Mouse (Mus musculus) gastrocnemius, postnatal 10 days (tissue): ENCODE measurements around the gene Cryaa. TPM values are rescaled to one million over a fixed set of nuclear protein-coding genes. Genes with fewer than 3 reads are reported as not detected.

ENCODE experiments used
- DNase-seq: peaks from one replicate; pipeline ENCODE4 v3.0.0; 2021; ENCODE audit warnings: mixed read lengths
- long read RNA-seq, 2 experiments: library from polyadenylated mRNA; stranded (forward); transcript quantifications; one replicate each; pipeline ENCODE4 v2.0.0; 2021
- total RNA-seq, 2 experiments: library from RNA; stranded (reverse); gene quantifications; 2 replicates each; pipeline ENCODE4 v1.2.3; 2021

The Cryaa gene
- total RNA-seq, result not detected
- long read RNA-seq, experiment 1, result 0 reads
- long read RNA-seq, experiment 2, result 0 reads

DNA sequence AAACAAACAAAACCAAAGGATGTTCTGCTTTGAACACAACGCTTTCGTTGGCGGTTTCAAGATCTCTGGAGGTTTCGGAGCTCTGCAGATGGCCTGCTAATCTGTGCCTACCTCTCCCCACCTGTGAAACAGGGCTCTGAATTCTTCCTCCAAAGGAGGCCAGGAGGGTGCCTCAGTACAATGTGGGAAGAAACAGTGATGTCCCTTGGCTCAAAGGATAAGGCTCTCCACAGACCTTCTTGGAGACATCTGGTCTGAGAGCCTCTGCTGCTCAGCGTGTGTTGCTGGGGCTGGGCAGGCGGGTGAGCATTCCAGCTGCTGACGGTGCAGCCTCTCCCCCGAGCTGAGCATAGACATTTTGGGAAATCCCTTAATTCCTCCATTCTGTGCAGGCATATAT lies at the start of gene Cryaa:
Cryaa (plus strand) TSS at position 301 of the 400 bp plus-strand sequence.
- no peak for DNase-seq

DNA sequence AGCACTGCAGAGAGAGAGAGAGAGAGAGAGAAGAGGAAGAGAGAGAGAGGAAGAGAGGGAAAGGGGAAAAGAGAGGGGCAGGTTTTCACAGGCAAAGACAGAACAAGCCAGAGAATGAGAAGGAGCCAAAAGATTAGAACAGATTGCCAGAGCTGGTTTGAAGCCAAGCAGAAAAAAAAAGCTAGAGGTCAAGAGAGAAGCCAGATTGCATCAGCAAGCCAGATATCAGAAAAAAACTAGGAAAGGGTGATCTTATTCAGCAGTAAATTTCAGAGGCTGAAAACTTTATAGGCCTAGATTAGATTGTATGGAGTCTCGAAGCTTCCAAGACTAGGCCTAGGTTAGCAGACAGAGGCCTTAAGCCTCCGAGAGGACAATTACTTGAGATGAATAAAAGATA lies 49.6 kb upstream of the Cryaa start:
- DNase-seq, result no peak

DNA sequence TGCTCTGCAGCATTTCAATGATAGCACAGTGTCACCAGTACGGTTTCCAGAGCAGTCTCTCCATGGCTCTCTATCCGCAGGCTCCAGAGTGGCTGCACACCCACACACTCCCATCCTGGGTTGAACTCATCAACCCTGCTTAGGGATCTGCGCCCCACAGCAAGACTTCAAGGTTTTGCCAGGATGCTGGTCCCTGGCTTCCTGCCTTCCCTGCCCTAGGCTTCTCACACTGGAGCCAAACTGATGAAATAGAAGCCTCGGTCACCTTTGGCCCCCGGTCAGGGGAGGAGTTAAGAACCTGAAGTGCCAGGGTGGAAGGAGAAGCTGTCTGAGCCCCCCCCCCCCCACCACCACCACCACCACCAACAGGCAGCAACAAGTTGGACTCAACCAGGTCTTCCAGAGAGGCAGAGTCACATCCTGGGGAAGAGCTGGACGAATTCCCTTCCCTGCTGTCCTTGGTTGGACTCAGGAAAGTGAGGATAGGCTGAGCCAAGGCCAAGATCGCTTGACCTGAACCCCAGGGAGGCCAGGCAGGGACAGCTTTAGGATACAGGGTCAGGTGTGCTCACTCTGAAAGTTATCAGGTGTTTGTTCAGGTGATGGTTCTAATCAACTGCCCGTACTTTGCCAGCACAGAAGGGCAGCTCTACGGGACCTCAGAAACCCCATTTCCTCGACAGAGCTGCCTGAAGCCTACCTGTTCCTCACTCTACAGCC lies 46.4 kb upstream of the Cryaa start:
- no peak for DNase-seq

DNA sequence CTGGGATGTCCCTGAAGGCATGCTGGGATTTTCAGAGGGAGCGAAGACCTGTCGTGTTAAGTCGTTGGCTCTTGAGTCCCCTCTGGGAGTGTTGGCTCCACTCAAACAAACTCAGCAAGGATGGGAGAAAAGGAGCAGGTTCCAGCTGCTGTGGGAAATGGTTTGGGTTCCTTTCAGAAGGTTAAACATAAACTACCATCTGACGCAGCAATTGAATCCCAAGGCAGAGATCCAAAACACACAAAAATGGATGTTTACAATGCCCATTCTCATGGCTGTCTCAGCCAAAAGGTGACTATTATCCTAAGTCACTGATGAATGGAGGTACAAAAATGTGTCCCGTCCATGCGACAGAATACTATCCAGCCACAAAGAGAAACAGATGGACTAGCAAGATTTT lies 44.6 kb upstream of the Cryaa start:
- DNase-seq, result no peak

DNA sequence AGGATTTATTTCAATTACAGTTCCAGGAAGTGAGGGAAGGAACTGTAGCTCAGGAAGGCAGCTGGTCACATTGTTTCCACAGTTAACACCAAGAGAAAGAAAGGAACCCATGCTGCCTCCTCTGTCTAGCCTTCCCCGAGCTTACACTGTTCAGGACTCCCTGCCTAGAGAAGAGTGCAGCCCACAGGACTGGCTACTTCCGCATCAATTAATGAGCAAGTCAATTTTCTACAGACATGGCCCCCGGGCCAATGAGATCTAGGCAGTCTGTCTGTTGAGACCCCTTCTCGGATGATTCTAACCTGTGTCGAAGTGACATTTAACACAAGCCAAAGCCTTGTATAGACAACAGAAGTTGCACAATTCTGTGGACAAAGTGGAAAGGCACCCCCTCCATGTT lies 42.7 kb upstream of the Cryaa start:
- no peak for DNase-seq

DNA sequence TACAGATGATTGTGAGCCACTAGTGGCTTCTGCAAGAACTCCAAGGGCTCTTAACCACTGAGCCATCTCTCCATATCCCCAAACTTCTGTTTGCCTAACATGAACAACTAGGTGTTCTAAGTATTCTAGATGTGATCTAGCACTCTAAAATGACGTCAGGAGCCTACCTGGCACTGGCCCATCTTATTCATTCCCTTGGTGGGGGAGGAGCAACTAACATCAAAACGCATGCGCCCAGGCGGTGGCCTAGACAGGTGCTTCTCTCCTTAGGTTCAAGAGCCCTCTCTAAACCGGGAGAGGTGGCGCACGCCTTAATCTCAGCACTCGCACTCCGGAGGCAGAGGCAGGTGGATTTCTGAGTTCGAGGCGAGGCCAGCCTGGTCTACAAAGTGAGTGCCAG lies 41.8 kb upstream of the Cryaa start:
- DNase-seq, result no peak

DNA sequence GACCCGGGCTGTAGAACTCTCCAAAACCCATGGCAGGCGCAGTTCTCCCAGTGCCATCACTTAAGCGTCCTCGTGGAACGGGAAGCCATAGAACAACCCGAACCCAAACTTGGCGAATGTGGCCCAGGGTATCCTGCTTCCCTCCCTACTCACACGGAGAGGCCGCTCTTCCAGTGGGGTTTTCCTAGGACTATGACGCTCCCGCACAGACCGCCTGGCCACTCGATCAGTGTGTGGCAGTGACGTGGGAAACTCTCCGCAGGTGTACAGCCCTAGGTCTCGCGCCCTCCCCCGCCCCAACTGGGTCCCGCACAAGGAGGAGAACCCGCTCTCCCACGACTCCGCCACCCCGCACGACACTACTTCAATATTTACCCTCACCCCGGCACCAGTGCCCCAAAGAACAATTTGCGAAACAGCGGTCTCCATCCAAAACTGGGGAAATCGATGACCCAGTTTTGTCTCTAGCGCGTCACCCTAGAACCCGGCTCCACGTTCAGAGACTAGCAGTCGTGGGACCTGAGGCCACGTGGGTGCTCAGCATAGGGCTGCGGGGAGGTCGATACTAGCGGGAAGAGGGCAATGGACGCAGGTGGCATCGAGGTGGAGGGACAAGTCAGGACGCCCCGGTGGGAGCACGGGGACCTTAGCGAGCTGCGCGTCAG lies 41.2 kb upstream of the Cryaa start:
- DNase-seq, result no peak

DNA sequence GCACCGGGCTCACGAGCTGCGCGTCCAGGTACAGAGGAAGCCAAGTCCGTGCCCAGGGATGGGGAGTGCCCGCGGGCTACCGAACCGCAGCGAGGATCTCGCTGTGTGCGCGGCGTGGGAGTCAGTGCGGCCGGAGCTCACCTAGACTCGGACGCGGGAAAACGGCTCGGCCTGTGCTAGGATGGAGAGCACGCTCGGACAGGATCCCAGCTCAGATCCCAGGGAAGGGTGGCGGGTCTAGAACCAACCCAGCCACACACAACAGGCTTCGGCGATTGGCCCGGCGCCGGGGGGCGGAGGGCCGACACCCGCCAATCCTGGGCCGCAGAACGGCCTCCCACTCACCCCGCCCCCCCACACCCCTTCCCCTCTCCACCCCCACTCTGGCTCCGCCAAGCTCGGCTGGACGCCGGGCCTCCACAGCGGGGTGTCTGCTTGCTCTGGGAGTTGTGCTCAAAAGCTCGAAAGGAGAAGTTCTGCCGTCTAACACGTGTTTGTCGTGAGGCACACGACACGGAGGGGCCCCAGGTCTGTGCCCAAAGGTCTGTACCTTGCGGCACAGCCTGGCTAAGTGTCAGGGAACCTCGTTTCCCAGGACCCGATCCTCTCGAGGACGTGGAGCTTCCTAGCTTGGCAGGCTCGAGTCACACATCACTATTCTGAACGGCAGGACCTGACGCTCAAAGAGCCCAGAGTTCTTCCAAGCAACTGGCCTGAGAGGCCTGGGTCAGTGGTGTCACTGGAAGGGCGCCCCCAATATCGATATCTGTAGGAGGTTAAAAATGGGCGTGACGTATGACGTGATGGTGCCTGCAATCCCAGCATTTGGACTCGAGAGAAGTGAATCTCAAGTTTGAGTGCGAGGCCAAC lies 40.4 kb upstream of the Cryaa start, which contains the start of gene Cbs:
Cbs (minus strand) TSS at position 297 of the 870 bp plus-strand sequence.
- peak; percentile 77 for DNase-seq

DNA sequence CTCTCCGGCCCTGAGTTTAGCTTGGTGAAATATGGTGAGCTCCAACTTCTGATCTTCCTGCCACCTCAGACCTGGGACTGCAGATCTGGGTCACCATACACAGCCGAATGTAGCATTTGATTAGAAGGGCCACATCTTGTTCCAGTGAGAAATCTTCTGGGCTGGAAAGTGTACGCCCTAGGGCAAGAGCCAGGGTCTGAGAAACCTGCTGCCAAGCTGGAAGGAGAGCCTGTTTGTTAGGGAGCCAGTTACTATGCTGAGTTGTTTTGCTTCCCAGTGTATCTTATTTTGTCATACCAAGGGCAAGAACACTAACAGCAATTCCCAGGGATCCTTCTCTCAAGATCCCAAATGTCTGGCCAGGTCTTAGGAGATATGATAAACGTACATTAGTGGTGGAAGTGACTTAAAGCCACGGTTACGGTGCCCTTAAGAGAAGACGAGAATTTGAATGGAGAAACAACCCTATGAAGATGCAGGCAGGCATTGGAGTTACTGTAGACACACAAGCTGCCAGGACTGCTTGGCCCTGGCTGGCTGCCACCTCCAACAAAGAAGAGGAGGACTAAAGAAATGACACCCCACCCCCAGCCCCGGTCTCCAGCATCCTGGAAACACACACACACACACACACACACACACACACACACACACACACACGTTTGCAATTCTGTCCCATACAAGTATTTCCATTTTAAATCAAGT lies 39.6 kb upstream of the Cryaa start:
- peak; percentile 42 for DNase-seq

DNA sequence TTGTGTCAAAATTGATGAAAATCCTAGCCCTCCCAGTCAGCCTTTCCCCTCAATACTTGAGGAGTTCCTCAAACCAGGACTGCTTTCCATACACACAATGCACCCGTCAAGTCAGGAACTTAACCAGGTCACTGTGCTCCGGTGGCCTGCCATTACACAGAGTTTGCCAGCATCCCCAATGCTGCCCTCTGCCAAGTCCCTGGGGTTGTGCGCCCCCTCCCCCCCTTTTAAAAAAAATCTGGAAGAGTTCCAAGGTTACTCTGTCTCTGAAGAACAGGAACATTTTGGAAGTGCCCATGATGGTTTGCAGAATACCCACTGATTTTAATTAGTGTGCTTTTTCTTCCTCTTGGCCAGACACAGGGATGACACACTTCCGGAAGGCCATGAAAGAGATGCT lies 38.0 kb upstream of the Cryaa start:
- no peak for DNase-seq

DNA sequence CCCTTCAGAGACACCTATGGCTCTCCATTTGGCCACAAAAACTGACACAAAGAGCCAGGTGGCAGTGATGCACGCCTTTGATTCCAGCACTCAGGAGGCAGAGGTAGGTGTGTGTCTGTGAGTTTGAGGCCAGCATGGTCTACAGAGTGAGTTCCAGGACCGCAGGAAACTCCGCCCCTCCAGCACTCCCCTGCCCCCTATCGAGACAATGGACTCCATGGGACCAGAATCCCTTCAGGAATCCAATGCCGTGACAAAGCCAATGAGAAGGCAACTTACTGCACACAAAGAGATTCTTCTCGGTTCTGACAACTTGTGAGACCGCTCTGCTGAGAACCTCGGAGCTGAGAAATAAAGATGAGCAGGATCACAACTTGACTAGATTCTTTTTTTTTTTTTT lies 35.3 kb upstream of the Cryaa start:
- no peak for DNase-seq

DNA sequence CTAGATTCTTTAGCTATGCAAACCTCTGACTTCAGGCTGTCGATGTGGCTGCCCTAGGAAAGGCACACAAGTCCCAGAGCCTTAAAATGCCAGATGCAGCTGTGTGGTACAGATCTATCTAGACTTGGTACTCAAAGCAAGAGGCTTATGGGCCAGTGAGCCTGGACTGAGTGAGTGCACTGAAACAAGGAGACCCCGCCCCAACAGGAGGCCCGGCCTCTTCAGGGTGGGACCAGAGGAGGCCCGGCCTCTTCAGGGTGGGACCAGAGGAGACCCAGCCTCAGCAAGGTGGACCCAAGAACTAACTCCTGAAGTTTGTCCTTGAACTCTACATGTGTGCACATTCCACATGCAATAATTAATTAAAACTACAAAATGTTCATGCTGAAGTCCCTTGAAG lies 34.7 kb upstream of the Cryaa start:
- no peak for DNase-seq

DNA sequence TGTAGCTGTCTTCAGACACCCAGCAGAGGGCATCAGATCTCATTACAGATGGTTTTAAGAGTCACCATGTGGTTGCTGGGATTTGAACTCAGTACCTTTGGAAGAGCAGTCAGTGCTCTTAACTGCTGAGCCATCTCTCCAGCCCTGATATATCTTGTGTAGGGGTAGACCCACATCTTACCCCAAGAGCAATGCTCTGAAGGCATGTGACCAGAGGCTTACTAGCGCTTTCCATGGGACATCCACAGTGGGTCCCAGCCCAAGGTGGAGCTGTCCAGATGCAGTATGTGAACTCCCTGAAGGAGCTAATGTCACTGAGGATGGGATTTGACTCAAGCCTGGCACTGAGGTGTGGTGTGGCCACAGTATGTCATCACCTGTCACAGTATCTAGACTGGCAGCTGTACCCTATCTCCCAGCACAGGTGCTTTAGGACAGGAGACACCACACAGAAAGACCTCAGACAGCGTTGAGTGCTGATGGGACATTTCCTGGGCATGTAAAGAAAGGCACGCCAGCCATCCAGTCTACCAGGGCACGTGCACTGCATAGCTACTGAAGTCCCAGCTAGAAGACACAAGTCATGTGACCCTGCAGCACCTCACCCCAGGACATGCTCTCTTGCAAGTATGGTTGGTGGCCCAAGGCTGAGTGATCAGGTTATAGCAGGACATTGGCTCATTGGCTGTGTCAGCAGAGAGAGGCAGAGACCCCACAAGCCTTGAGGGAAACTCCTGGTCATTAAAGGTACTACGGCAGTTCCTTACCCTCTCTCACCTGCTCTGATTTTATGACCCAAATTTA lies 31.2 kb upstream of the Cryaa start:
- no peak for DNase-seq

DNA sequence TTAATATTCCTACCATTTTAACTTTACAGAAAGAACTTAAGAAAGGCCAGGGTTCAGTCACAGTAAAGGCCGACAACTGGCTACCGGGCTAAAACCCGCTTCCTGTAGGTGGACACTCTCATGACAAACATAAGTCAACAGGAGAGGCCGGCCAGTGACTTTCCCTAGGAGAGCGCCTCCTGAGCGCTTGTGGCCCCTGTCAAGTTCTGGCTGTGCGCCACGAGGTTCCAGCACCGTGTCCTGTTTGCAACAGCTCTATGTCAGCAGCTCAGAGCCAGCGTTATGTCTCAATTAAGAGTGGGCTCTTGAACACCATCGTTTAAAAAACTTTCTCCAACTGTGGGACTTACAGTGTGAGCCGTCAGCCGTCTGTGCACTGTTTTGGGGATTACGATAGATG lies 25.5 kb upstream of the Cryaa start:
- DNase-seq, result no peak

DNA sequence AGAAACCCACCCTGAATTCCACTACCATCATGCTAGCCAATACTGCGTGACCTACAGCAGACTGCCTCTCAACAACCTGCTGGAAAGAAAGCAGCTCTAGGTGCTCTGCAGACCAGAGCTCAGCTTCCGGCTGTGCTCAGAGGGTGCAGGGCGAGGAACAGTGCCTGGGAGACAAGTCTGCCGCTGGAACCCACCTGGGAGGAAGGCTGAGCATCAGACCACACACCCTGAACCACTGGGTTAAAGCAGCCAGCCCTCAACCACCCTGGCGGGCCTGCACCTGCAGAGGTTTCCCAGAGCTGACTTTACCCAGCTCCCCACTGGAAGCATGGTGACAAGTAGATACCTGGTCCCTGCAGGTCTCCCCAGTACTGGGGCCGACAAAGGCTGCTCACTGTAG lies 24.3 kb upstream of the Cryaa start:
- DNase-seq, result no peak

DNA sequence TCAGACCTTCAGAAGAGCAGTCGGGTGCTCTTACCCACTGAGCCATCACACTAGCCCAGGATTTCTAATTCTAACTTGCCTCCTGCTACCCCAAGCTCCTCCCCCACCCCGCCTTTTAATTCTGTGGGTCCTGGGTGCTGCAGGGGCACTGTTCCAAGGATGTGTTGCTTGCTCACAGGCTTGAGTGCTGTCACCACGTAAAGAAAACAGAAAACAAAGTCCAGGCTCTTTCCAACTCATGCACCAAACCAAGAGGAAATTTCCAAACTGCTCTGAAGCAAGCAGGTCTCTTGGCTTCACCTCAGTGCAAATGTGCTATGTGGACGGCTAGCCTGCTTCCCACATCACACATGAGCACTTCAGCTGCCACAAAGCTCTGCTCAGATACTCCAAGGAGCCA lies 22.2 kb upstream of the Cryaa start:
- DNase-seq, result no peak

DNA sequence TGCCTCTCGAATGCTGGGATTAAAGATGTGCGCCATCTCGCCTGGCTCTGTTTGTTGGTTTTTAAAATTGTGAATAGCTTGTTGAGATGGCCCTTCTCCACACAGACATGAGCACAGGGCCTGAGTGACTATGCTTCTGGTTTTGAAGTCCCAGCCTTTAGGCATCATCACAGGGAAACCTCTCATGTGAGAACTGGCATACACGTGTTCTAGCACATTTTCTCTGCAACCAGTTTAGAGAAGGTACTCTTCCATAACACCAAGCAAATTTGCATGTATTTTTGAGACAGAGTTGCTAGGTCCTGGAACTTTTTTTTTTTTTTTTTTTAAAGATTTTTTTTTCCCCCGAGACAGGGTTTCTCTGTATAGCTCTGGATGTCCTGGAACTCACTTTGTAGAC lies 20.9 kb upstream of the Cryaa start:
- DNase-seq, result no peak

DNA sequence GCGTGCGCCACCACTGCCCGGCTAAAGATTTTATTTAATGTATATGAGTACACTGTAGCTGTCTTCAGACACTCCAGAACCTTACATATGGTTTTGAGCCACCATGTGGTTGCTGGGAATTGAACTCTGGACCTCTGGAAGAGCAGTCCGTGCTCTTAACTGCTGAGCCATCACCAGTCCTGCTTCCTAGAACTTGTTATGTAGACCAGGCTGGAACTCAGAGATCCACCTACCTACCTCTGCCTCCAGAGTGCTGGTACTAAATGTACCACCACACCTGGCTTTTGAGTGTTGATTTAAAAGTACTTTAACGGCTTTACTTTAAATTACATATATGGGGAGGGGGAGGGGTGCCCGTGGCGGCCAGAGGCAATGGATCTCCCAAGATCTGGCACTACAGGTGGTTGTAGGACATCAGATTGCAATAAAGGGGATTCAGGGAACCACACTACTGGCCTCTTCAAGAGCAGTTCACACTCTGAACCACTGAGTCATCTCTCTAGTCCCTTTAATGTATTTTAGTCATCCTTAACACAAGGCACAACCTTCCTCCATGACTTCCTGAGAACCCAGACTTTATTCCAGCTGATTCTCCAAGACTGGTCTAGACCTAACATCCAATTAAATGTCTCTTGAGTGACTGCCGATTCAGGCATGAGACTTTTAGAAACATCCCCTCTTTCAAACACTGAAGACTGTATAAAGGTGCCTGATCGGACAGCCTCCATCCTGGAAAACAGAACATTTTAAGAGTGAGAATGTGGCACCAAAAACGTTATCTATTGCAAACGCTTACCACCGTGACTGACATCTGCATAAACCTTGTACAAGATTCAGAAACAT lies 20.2 kb upstream of the Cryaa start:
- no peak for DNase-seq

DNA sequence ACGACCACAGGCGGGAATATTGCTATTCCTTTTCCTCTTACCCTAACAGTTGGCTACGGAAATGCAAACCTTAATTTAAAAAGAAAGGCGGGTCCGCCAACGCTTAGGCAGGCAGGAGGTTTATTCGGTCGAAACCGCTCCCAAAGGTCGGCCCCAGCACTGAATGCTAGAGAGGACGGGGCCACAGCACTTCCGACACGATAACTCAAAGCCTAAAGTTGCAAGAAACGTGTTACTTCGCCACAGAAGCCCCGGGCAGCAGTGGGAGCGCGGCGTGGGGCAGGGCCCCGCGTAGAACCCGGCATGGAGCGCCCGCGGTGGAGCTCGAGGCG lies 19.5 kb upstream of the Cryaa start:
- no peak for DNase-seq

DNA sequence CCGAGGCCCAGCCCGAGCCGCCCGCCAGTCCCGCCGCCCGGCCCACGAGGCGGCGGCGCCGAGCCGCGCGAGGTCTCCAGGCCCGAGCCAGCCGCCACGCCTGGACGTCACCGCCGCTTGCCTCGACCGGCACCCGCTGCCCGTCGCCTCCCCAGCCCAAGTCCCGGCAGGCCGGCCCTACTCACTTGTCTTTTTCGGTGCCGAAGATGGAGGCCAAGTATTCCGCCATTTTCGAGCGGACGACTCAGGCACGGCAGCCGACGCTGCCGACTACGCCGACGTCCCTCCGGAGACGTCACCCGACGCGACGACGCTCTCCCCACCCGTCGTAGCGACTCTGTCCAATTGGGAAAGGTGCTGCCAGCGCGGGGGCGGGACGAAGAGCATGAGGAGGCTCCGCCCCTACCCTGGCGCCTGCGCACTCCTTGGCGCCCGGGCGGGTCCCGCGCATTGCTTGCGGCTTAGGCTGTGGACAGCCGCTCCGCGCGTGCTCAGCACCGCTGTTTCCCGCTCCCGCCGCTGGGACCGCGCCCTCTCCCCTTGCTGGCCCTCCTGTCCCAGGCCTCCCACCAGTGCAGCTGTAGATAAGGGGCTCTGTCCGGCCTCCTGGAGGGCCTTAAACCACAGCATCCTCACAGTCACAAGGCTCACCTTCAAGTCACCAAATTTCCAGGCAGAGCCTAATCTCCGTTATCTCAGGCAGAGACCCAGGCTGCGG lies 19.0 kb upstream of the Cryaa start, which contains the start of gene U2af1:
U2af1 (minus strand) TSS at position 425 of the 718 bp plus-strand sequence.
- DNase-seq, result peak; percentile 99
